Mouse (Mus musculus): Measurements from ENCODE around the gene Xxylt1. TPM values are rescaled to one million over a fixed set of nuclear protein-coding genes. Genes with fewer than 3 reads are reported as not detected.

Xxylt1 gene
- total RNA-seq, 2 experiments from 2014 or later, result 0.38 to 1.2 TPM

- ATAC-seq (replicated peaks; ENCODE audit: low FRiP score, poor library complexity, severe bottlenecking), result no peak
These were observed 112.7 kb downstream of the Xxylt1 start for GRCm38 (mm10) chr16:30968402-30969151.

- ATAC-seq (replicated peaks; ENCODE audit: low FRiP score, poor library complexity, severe bottlenecking), result no peak
These were observed 114.5 kb downstream of the Xxylt1 start for GRCm38 (mm10) chr16:30966684-30967083.

- no peak for ATAC-seq (replicated peaks; ENCODE audit: low FRiP score, poor library complexity, severe bottlenecking)
These were observed 116.3 kb downstream of the Xxylt1 start for GRCm38 (mm10) chr16:30964891-30965290.

GRCm38 (mm10) chr16:30964411-30964810, 116.8 kb downstream of the Xxylt1 start:
- ATAC-seq (replicated peaks; ENCODE audit: low FRiP score, poor library complexity, severe bottlenecking), result no peak

- ATAC-seq (replicated peaks; ENCODE audit: low FRiP score, poor library complexity, severe bottlenecking), result no peak
These were observed 118.7 kb downstream of the Xxylt1 start for GRCm38 (mm10) chr16:30962515-30962914.

GRCm38 (mm10) chr16:30961176-30961575, 120.1 kb downstream of the Xxylt1 start:
- ATAC-seq (replicated peaks; ENCODE audit: low FRiP score, poor library complexity, severe bottlenecking), result no peak

GRCm38 (mm10) chr16:30960266-30960665, 121.0 kb downstream of the Xxylt1 start:
- no peak for ATAC-seq (replicated peaks; ENCODE audit: low FRiP score, poor library complexity, severe bottlenecking)

GRCm38 (mm10) chr16:30959692-30960091, 121.5 kb downstream of the Xxylt1 start:
- ATAC-seq (replicated peaks; ENCODE audit: low FRiP score, poor library complexity, severe bottlenecking), result no peak

- ATAC-seq (replicated peaks; ENCODE audit: low FRiP score, poor library complexity, severe bottlenecking), result no peak
These were observed 125.1 kb downstream of the Xxylt1 start for GRCm38 (mm10) chr16:30956141-30956540.

GRCm38 (mm10) chr16:30948636-30949035, 132.6 kb downstream of the Xxylt1 start:
- ATAC-seq (replicated peaks; ENCODE audit: low FRiP score, poor library complexity, severe bottlenecking), result no peak

GRCm38 (mm10) chr16:30948216-30948615, 133.0 kb downstream of the Xxylt1 start:
- ATAC-seq (replicated peaks; ENCODE audit: low FRiP score, poor library complexity, severe bottlenecking), result no peak

GRCm38 (mm10) chr16:30944886-30945285, 136.3 kb downstream of the Xxylt1 start:
- ATAC-seq (replicated peaks; ENCODE audit: low FRiP score, poor library complexity, severe bottlenecking), result no peak

GRCm38 (mm10) chr16:30943919-30944318, 137.3 kb downstream of the Xxylt1 start:
- ATAC-seq (replicated peaks; ENCODE audit: low FRiP score, poor library complexity, severe bottlenecking), result no peak

GRCm38 (mm10) chr16:30940699-30941098, 140.5 kb downstream of the Xxylt1 start:
- no peak for ATAC-seq (replicated peaks; ENCODE audit: low FRiP score, poor library complexity, severe bottlenecking)

GRCm38 (mm10) chr16:30939903-30940302, 141.3 kb downstream of the Xxylt1 start:
- ATAC-seq (replicated peaks; ENCODE audit: low FRiP score, poor library complexity, severe bottlenecking), result no peak

- no peak for ATAC-seq (replicated peaks; ENCODE audit: low FRiP score, poor library complexity, severe bottlenecking)
These were observed 142.0 kb downstream of the Xxylt1 start for GRCm38 (mm10) chr16:30939210-30939609.

GRCm38 (mm10) chr16:30938664-30939063, 142.6 kb downstream of the Xxylt1 start:
- ATAC-seq (replicated peaks; ENCODE audit: low FRiP score, poor library complexity, severe bottlenecking), result no peak

- ATAC-seq (replicated peaks; ENCODE audit: low FRiP score, poor library complexity, severe bottlenecking), result no peak
These were observed 143.6 kb downstream of the Xxylt1 start for GRCm38 (mm10) chr16:30937665-30938064.

- no peak for ATAC-seq (replicated peaks; ENCODE audit: low FRiP score, poor library complexity, severe bottlenecking)
These were observed 144.8 kb downstream of the Xxylt1 start for GRCm38 (mm10) chr16:30936471-30936870.

- no peak for ATAC-seq (replicated peaks; ENCODE audit: low FRiP score, poor library complexity, severe bottlenecking)
These were observed 145.2 kb downstream of the Xxylt1 start for GRCm38 (mm10) chr16:30936012-30936461.

GRCm38 (mm10) chr16:30934967-30935690, 146.1 kb downstream of the Xxylt1 start:
- no peak for ATAC-seq (replicated peaks; ENCODE audit: low FRiP score, poor library complexity, severe bottlenecking)

Data from erythroblast, adult 5-6 weeks (primary cell).